Mouse (Mus musculus) lung, postnatal 0 days (tissue): ENCODE data around the gene Pate4. TPM values are rescaled to one million over a fixed set of nuclear protein-coding genes. Genes with fewer than 3 reads are reported as not detected.
"Not testable (repeated sequence)": the region's sequence is repeated elsewhere in the genome, so short reads cannot be mapped to it uniquely, and the experiment has no call there.

ENCODE experiments used
- ATAC-seq: fragments of 200-750 bp; cut with Nextera tagmentation; 2 replicates; pipeline ENCODE4 v1.8.0; 2017; ENCODE audit warnings: moderate library complexity
- DNase-seq: peaks from one replicate; pipeline ENCODE4 v3.0.0-alpha.2; 2016; ENCODE audit warnings: low spot score
- H3K27ac ChIP-seq: fragments of 300-500 bp; sonication (generic); 2 replicates; pipeline ENCODE4 v1.5.1; 2014; ENCODE audit warnings: antibody characterized with exemption, mild to moderate bottlenecking, low read length, mixed read lengths
- H3K27me3 ChIP-seq: fragments of 300-500 bp; sonication (generic); replicated peaks from 2 replicates; pipeline ENCODE4 v1.6.1; 2014; ENCODE audit warnings: low read length, mixed read lengths; ENCODE audit not compliant: insufficient read depth
- H3K36me3 ChIP-seq: fragments of 300-500 bp; sonication (generic); 2 replicates; pipeline ENCODE4 v1.6.1; 2014; ENCODE audit warnings: low read length, mixed read lengths; ENCODE audit not compliant: insufficient read depth
- H3K4me1 ChIP-seq: fragments of 300-500 bp; sonication (generic); 2 replicates; pipeline ENCODE4 v1.6.1; 2014; ENCODE audit warnings: antibody characterized with exemption, low read depth, low read length, mixed read lengths; ENCODE audit not compliant: insufficient read depth
- H3K4me2 ChIP-seq: fragments of 300-500 bp; sonication (generic); replicated peaks from 2 replicates; pipeline ENCODE4 v1.6.1; 2014; ENCODE audit warnings: low read depth, mild to moderate bottlenecking, low read length, moderate library complexity, mixed read lengths
- H3K4me3 ChIP-seq: fragments of 300-500 bp; sonication (generic); 2 replicates; pipeline ENCODE4 v1.5.1; 2014; ENCODE audit warnings: low read depth, low read length
- H3K9ac ChIP-seq: fragments of 300-500 bp; sonication (generic); replicated peaks from 2 replicates; pipeline ENCODE4 v1.6.1; 2014; ENCODE audit warnings: low read depth, mild to moderate bottlenecking
- H3K9me3 ChIP-seq: fragments of 300-500 bp; sonication (generic); 2 replicates; pipeline ENCODE4 v1.6.1; 2016; ENCODE audit warnings: low read length, mixed read lengths
- CTCF ChIP-seq: IDR thresholded peaks from 2 replicates; pipeline ENCODE4 v1.5.1; 2016; ENCODE audit warnings: antibody characterized with exemption, mild to moderate bottlenecking
- EP300 ChIP-seq: IDR thresholded peaks from 2 replicates; pipeline ENCODE4 v1.6.1; 2016; ENCODE audit warnings: antibody characterized with exemption, mild to moderate bottlenecking, control low read depth
- WGBS: fragments of 180-500 bp; shearing (Covaris S2); extraction: QIAGEN DNeasy Blood & Tissue Kit; methylation state at CpG from one replicate; pipeline ENCODE4 v1.1.7; 2014; 5-methylcytosine and 5-hydroxymethylcytosine counted together
- polyA plus RNA-seq: library from polyadenylated mRNA; unstranded; fragments of >200 nt; fragmentation: Nextera tagmentation; extraction: Ambion mirVana; gene quantifications from 2 replicates; pipeline ENCODE4 v1.2.1, GENCODE M21; 2015

Gene Pate4
- not detected in 2 replicates for polyA plus RNA-seq

DNA sequence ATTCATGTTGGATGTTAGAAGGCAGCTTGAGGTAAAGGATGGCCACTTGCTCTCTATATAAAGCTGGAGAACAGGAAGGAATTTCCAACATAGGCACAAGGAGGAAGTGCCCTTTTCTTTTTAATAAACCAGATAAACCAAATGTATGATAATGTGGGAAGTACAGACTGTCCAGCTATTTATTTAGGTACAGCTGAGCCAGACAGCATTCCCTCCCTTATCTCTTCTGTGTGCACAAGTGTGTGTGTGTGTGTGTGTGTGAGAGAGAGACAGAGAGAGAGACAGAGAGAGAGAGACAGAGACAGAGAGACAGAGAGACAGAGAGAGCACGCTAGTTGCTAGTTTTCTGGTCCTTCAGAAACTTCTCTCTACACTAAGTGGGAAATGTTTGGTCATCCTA is at the start of gene Pate4:
TSS of gene Pate4 (minus strand) at position 101 of the 400 bp plus-strand sequence.
- DNase-seq, result no peak
- Histone ChIP-seq H3K4me2 (no peak within 1 kb of the TSS), H3K4me3 (no peak within 1 kb of the TSS), H3K4me1 (no peaks in the 10 kb centered on the region), H3K27me3 (no peaks in the 10 kb centered on the region), H3K9me3 (no peaks in the 10 kb centered on the region), H3K27ac (no peak within 1 kb of the TSS), H3K9ac (no peak within 1 kb of the TSS), H3K36me3 (no peaks in the 10 kb centered on the region)
- no peak for ATAC-seq
- 56% methylated on average over 1 of the region's 1 CpGs for WGBS
- TF ChIP-seq CTCF, result no peak
- no peak for TF ChIP-seq EP300

DNA sequence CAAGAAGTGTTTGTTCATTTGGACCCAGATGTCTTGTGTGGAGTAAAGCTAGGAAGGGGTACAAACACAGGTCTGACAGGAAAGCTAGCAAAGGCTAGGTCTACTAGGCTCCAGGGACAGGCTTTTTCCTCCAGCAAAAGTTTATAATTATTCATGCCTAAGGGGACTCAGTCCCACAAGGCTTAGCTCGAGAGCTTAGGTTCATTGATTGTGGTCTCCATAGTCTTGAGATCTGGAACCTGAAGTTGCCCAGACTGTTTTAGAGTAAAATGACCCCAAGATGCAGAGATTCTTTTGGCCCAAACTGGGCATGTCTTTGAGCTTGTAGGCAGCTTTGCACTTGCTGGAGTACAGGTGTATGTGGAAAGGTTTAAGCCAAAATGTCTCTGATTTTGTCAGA is 36.4 kb upstream of the Pate4 start, which contains the start of gene Pate3:
TSS of gene Pate3 (minus strand) at position 101 of the 400 bp plus-strand sequence.
- H3K9ac ChIP-seq, result no peak within 1 kb of the TSS
- no peak within 1 kb of the TSS for H3K4me2 ChIP-seq
- H3K4me3 ChIP-seq, result no peak within 1 kb of the TSS
- no peaks in the 10 kb centered on the region for H3K27me3 ChIP-seq
- 65% methylated on average over 1 of the region's 1 CpGs for whole genome bisulfite sequencing
- H3K27ac ChIP-seq, result no peak within 1 kb of the TSS
- H3K4me1 ChIP-seq, result no peaks in the 10 kb centered on the region
- ATAC-seq (no peak), DNase-seq (no peak)
- no peaks in the 10 kb centered on the region for H3K36me3 ChIP-seq
- TF ChIP-seq EP300, result no peak
- TF ChIP-seq CTCF, result no peak
- no peaks in the 10 kb centered on the region for H3K9me3 ChIP-seq

DNA sequence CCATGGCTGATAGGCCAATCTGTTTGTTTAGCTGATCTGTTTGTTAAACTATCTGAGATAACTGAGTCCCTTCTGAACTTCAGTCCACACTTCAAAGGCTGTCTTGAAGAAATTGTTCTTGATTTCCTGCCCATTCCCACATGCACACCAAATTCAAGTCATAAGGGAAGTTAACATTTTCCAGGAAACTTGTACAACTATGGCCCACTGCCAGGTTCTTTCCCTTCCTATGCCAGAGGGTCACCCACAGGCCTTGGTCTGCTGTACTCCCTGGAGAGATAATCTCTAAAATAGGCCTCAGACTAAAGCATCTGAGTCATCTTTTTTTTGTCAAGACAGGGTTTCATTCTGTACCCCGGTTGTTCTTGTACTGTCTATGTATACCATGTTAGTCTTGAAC is 21.2 kb upstream of the Pate4 start:
- ATAC-seq (no peak), DNase-seq (no peak)
- WGBS, result 89% methylated on average over 1 of the region's 1 CpGs
- no peak for TF ChIP-seq EP300
- TF ChIP-seq CTCF, result no peak
- Histone ChIP-seq H3K9me3 (no peaks in the 10 kb centered on the region), H3K36me3 (no peaks in the 10 kb centered on the region), H3K4me1 (no peaks in the 10 kb centered on the region), H3K27me3 (no peaks in the 10 kb centered on the region), H3K4me3 (no peak overlapping the region), H3K9ac (no peak overlapping the region), H3K4me2 (no peak overlapping the region), H3K27ac (no peak overlapping the region)

DNA sequence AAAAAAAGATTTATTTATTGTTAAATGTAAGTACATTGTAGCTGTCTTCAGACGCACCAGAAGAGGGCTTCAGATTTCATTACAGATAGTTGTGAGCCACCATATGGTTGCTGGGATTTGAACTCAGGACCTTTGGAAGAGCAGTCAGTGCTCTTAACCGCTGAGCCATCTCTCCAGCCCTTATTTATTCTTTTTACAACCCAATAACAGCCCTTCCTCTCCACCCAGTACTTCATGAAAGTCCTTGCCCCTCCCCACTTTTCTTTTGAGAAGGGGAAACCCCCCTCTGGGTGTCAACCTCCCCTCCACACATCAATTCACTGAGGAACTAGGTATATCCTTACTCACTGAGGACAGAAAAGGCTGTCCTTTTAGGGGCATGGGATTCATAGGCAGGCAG is 5.0 kb upstream of the Pate4 start:
- DNase-seq, H3K27me3 ChIP-seq, H3K27ac ChIP-seq, H3K36me3 ChIP-seq, ATAC-seq, H3K4me1 ChIP-seq, H3K4me3 ChIP-seq, H3K4me2 ChIP-seq, H3K9ac ChIP-seq, H3K9me3 ChIP-seq: not testable (repeated sequence)
- WGBS, result 66% methylated on average over 2 of the region's 2 CpGs

DNA sequence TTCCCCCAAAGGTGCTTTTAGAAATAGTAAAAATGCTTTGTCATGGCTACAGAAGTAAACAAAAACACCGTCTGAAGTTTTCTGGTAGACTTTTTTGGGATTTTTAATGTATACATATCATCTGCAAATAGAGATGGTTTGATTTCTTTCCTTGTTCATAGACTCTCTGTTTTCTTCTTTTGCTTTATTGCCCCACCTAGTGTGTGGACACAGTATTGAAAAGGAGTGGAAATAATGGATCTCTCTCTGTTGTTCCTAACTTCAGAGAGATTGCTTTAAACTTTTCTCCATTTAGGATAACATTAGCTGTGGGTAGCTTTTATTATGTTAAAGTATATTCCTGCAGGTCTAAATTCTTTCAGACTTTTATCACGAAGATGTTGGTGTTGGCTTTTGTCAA is 2.3 kb upstream of the Pate4 start:
- Histone ChIP-seq H3K4me2 (no peak overlapping the region), H3K9me3 (no peaks in the 10 kb centered on the region), H3K9ac (no peak overlapping the region), H3K27me3 (no peaks in the 10 kb centered on the region), H3K36me3 (no peaks in the 10 kb centered on the region), H3K27ac (no peak overlapping the region), H3K4me1 (no peaks in the 10 kb centered on the region), H3K4me3 (no peak overlapping the region)
- ATAC-seq, result no peak
- no peak for DNase-seq
- no peak for TF ChIP-seq EP300
- TF ChIP-seq CTCF, result peak; percentile 48
- WGBS, result 23% methylated on average over 2 of the region's 2 CpGs

DNA sequence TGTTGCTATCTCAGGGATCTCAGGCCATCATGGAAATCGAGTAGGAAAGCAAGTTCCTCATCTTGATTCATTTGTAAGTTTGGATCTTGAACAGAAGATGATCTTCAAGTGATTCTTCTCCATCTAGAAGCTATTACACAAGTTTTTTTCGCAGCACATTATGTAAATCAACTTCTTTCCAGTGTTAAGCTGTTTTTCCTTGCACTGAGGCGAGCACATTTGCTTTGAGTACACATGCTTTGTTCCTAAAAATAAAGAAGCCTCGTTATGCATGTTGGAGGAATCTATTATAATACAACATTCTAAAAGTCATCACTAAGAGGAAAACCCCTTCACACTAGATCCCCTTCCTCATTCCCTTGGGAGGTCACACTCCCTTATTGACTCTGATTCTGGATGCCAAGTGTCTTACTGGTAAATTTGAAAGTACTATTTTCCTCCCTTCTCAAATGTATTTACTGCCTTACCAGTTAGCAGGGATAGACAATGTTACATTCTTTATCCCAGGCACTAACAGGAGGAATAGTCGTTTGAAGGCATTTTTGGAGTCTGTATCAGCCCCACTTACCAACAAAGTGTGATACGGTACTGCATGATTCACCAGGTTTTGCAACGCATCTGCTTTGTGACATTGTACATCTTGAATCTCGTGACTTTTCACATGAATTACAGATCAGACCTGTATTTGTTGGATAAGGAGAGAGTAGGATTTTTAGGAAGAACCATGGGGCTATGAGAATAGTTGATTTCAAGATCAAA is 3.9 kb downstream of the Pate4 start:
- H3K9ac ChIP-seq, result no peak overlapping the region
- H3K27ac ChIP-seq, result no peak overlapping the region
- DNase-seq (no peak), ATAC-seq (no peak)
- H3K9me3 ChIP-seq, result no peaks in the 10 kb centered on the region
- 57% methylated on average over 8 of the region's 8 CpGs for WGBS
- no peaks in the 10 kb centered on the region for H3K36me3 ChIP-seq
- no peaks in the 10 kb centered on the region for H3K4me1 ChIP-seq
- no peak overlapping the region for H3K4me3 ChIP-seq
- H3K4me2 ChIP-seq, result no peak overlapping the region
- H3K27me3 ChIP-seq, result no peaks in the 10 kb centered on the region
- TF ChIP-seq CTCF (no peak), EP300 (no peak)
